Mouse (Mus musculus): Measurements from ENCODE around the gene Tspan31.
A peak's percentile ranks its signal among the peaks of the same experiment; 100 is the strongest.

The Tspan31 gene

DNA sequence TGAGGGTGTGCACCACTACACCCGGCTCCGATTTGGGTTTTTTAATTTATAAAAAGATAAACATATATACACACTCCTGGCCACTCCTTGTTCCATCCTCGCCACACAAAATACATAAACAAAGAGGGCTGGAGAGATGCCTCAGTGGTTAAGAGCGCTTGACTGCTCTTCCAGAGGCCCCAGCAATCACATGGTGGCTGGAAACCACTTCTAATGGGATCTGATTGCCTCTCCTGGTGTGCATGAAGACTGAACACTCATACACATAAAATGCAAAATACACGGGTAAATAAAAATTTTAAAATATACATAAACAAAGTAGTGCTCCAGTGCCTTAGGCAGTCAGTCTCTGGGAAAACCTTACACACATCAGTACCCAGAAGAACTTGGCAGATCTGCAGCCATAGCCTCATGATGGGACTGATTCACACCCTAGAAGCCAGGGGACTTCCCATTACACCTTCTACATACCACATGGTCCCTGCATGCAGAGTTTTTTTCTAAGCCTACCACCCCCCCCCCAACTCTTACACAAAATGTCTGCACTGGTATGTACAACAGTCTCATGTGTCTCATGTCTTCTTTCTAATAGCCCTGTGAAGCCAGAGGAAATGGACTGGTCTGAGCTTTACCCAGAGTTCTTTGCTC is 27.5 kb downstream of the Tspan31 start:
- no peak for DNase-seq (ENCODE audit: low spot score in 2 of 2)

DNA sequence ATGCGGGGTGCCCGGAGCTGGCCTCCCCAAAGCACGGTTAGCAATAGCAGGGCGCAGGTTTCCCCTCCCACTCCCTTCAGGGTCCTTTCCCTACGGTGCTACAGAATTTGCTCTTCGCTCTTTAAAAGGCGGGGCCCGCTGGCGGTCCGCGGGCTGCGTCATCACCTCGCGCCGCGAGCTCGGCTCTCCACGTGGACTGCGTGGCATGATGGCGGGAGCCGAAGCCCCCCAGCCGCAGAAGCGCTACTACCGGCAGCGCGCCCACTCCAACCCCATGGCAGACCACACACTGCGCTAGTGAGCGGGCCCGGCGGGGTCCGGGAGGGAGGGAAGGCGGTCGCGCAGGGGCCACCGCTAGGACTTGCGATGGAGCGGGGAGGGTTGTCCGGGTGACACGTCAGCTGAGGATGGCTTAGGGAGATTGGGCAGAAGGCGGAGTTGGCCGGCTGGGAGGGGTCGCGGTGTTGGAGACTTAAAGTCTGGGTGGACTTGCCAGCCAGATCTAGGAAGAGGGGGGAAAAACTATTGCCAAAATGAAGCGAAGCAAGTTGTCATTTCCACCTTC is 28.2 kb downstream of the Tspan31 start:
- peak; percentile 55 to 76 for DNase-seq (ENCODE audit: low spot score in 2 of 2)

DNA sequence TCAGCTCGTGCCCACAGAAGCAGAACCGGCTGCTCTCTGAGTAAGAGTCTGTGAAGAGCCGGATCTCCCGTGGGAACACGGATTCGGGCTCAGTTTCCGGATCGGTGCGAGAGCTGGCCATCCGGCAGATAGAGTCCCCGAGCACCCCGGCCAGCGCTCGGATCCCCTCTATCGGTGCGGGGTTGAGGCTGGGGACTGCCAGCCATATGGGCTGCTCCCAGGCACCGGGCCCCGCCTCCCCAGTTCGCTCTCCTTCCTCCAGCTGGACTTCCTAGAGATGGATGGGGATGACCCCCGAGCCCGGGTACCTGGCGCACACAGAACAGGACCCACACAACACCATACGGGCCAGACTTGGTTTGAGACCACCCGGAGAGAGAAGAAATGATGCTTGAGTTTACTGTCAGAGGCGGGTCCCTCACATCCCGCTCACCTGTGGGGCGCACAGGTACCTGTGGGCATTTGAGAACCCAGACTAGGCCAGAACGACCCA is 28.7 kb downstream of the Tspan31 start, which contains the start of the genes Mettl1 and Eef1akmt3:
TSS of gene Mettl1 (plus strand) at position 141 of the 493 bp plus-strand sequence.
TSS of gene Eef1akmt3 (minus strand) at position 240 of the 493 bp plus-strand sequence.
- no peak for DNase-seq (ENCODE audit: low spot score in 2 of 2)

- no peak for DNase-seq (ENCODE audit: low spot score in 2 of 2)
Measured at GRCm38 (mm10) chr10:127040569-127041214, 29.4 kb downstream of the Tspan31 start.

- no peak for DNase-seq (ENCODE audit: low spot score in 2 of 2)
Measured at GRCm38 (mm10) chr10:127037641-127038040, 32.4 kb downstream of the Tspan31 start.

- DNase-seq (ENCODE audit: low spot score in 2 of 2), result no peak
Measured at GRCm38 (mm10) chr10:127036273-127036672, 33.8 kb downstream of the Tspan31 start.

DNA sequence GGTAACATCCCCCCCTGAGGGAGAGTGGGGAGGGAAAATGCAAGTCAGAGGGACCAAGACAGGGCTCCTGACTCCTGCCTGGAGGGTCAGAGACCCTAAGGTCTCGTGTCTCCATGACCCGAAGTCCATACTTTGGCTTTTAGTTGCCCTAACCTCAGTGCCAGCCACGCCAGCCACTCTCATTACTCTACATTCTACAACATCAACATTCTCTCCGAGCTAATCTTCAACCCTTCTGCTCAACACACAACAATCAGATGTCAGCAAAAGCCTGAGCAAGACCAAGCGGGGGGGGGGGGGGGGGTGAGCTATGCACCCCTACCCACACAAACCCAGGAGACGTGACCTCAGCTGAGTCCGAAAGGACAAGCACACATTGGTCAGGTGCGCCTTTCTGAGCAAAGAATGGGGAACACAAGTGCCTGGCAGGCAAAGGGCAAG is 36.7 kb downstream of the Tspan31 start:
- DNase-seq (ENCODE audit: low spot score in 2 of 2), result no peak

- peak; percentile 84 to 91 for DNase-seq (ENCODE audit: low spot score in 2 of 2)
Measured at GRCm38 (mm10) chr10:127030336-127031296, 39.4 kb downstream of the Tspan31 start, which contains the start of gene Tsfm. TSS of gene Tsfm (minus strand) at chr10:127030840.

DNA sequence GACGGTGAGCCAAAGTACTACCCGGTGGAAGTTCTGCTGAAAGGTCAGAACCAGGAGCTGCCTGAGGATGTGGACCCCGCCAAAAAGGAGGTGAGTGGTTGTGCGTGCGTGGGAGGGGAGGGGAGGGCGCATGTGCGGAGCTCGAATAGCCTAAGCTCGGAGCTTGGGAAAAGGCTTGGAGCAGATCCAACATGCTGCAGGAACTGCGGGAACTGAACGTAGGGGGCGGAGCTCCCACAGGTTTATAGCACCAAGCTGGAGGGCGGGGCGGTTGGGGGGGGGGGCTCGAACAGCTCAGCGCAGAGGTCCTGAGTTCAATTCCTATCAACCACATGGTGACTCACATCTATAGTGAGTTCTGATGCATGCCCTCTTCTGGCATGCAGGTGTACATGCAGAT is 51.6 kb downstream of the Tspan31 start:
- no peak for DNase-seq (ENCODE audit: low spot score in 2 of 2)

All from spleen, postnatal 14 days (tissue).